ENCODE assay signal across 8 mouse cellular contexts in genomic region chr10:39170181-39170580, GRCm38 (mm10). TPM values are rescaled to one million over a fixed set of nuclear protein-coding genes. Genes with fewer than 3 reads are reported as not detected.
DNase-seq lines count a peak whose midpoint lies in the region; ATAC-seq and TF ChIP-seq lines count a peak whose summit lies in the region.

No protein-coding gene starts in this region.

- peak overlapping the region; percentile 63 for H3K4me2 ChIP-seq in embryonic facial prominence, embryonic 13.5 days

- H3K36me3 ChIP-seq in E14TG2a.4 (ENCODE audit: insufficient read depth, low read length): no peaks in the 10 kb centered on the region
- H3K36me3 ChIP-seq in embryonic facial prominence, embryonic 13.5 days: no peaks in the 10 kb centered on the region

- H3K4me1 ChIP-seq in E14TG2a.4 (replicated peaks; ENCODE audit: low read depth, low read length): peaks cover 34% of the 10 kb centered on the region
- H3K4me1 ChIP-seq in embryonic facial prominence, embryonic 13.5 days: peaks cover 59% of the 10 kb centered on the region

- H3K9ac ChIP-seq in embryonic facial prominence, embryonic 13.5 days: no peak overlapping the region

- peak; percentile 95 for TF ChIP-seq CTCF in E14TG2a.4 (conservative IDR thresholded peaks at IDR 0.05; ENCODE audit: low read length)

- no peaks in the 10 kb centered on the region for H3K9me3 ChIP-seq in E14TG2a.4 (ENCODE audit: low read length)
- no peaks in the 10 kb centered on the region for H3K9me3 ChIP-seq in embryonic facial prominence, embryonic 13.5 days

- peak; percentile 42 to 43 for DNase-seq in adrenal gland, postnatal 4 days (ENCODE audit: low spot score in 2 of 2)
- DNase-seq in heart, postnatal 4 days: peak; percentile 84
- DNase-seq in layer of hippocampus, postnatal 10 days (ENCODE audit: low spot score in 2 of 2): peak; percentile 86 to 88
- peak; percentile 80 for DNase-seq in lung, postnatal 10 days
- DNase-seq in right cerebral cortex, adult 18-20 months: peak; percentile 68
- peak; percentile 37 to 42 for DNase-seq in urinary bladder, adult 18-20 months (ENCODE audit: low spot score in 2 of 2)

- ATAC-seq in embryonic facial prominence, embryonic 13.5 days (ENCODE audit: insufficient number of reproducible peaks, insufficient read depth, low FRiP score, low TSS enrichment, low read depth): no peak

- peaks cover 36% of the 10 kb centered on the region for H3K27me3 ChIP-seq in E14TG2a.4 (ENCODE audit: insufficient read depth, low read length)
- no peaks in the 10 kb centered on the region for H3K27me3 ChIP-seq in embryonic facial prominence, embryonic 13.5 days

- WGBS in embryonic facial prominence, embryonic 13.5 days: 3% methylated on average over 8 of the region's 8 CpGs

- peak overlapping the region; percentile 32 for H3K4me3 ChIP-seq in E14TG2a.4 (replicated peaks; ENCODE audit: low read length)
- H3K4me3 ChIP-seq in embryonic facial prominence, embryonic 13.5 days: peak overlapping the region; percentile 12; the same call in 1 of the 2 replicates

- peak overlapping the region; percentile 78 for H3K27ac ChIP-seq in embryonic facial prominence, embryonic 13.5 days

RNA-seq across cellular contexts. Expression of gene Ccn6, which starts 6.6 kb away (rescaled TPM):
- 1 to 10 TPM in 1 of 2 experiments, under 1 TPM in 1; 0.62 to 1.2 TPM for total RNA-seq in adrenal gland, postnatal 4 days (2021)
- polyA plus RNA-seq in embryonic facial prominence, embryonic 13.5 days (2015; fragmentation: Nextera tagmentation; extraction: Ambion mirVana): 0.51 and 0.58 TPM in 2 replicates
- not detected for total RNA-seq in heart, postnatal 4 days (2021)
- under 1 TPM; 0.62 to 0.91 TPM for total RNA-seq in layer of hippocampus, postnatal 10 days (2021)

RNA-seq across cellular contexts. Expression of gene Tube1, which starts 36.4 kb away (rescaled TPM):
- 1 to 10 TPM; 5.5 to 5.7 TPM for total RNA-seq in adrenal gland, postnatal 4 days (2021)
- polyA plus RNA-seq in embryonic facial prominence, embryonic 13.5 days (2015; fragmentation: Nextera tagmentation; extraction: Ambion mirVana): 19.3 and 19.6 TPM in 2 replicates
- total RNA-seq in heart, postnatal 4 days (2021): 1 to 10 TPM; 3.7 to 4.4 TPM
- total RNA-seq in layer of hippocampus, postnatal 10 days (2021): 1 to 10 TPM; 4.1 to 4.6 TPM

RNA-seq across cellular contexts. Expression of gene Fam229b, which starts 36.5 kb away (rescaled TPM):
- 1 to 10 TPM; 5.3 to 7.3 TPM for total RNA-seq in adrenal gland, postnatal 4 days (2021)
- 15.1 and 18.7 TPM in 2 replicates for polyA plus RNA-seq in embryonic facial prominence, embryonic 13.5 days (2015; fragmentation: Nextera tagmentation; extraction: Ambion mirVana)
- total RNA-seq in heart, postnatal 4 days (2021): 1 to 10 TPM; 3.6 to 4.8 TPM
- 10 to 100 TPM; 13.1 to 14.5 TPM for total RNA-seq in layer of hippocampus, postnatal 10 days (2021)
